Mouse (Mus musculus): ENCODE measurements around the gene Dmc1. TPM values are rescaled to one million over a fixed set of nuclear protein-coding genes. Genes with fewer than 3 reads are reported as not detected.

The Dmc1 gene
- total RNA-seq, 1 experiment: 6.4 TPM

GRCm38 (mm10) chr15:79607757-79608156, 2.8 kb upstream of the Dmc1 start:
- Histone ChIP-seq H3K9ac (ENCODE audit: insufficient read depth, low read depth, low read length, poor library complexity, severe bottlenecking) (no peak overlapping the region), H3K36me3 (ENCODE audit: control insufficient read depth, insufficient read depth, low read length, poor library complexity, severe bottlenecking) (peaks cover 4% of the 10 kb centered on the region; the same call in 1 of the 2 replicates), H3K4me1 (ENCODE audit: control insufficient read depth in 2 of 2, insufficient read depth in 2 of 2, low read length in 2 of 2, poor library complexity in 1 of 2) (peaks cover 2 to 4% of the 10 kb centered on the region in 2 experiments; a peak in 3 of 4 replicates), H3K9me3 (ENCODE audit: control insufficient read depth, insufficient read depth, low read depth, low read length) (no peaks in the 10 kb centered on the region), H3K4me3 (ENCODE audit: insufficient read depth in 1 of 2, low read depth in 1 of 2, low read length in 2 of 2, poor library complexity in 1 of 2, severe bottlenecking in 1 of 2) (no peak overlapping the region), H3K27ac (ENCODE audit: insufficient read depth, low read depth, low read length, poor library complexity, severe bottlenecking) (no peak overlapping the region)
- in situ Hi-C loops (cut with MboI; ENCODE audit: low sequenced_read_pairs in 2 of 2, unreplicated experiment in 2 of 2): no loop called here
- TF ChIP-seq ZC3H11A (IDR thresholded peaks at IDR 0.05; ENCODE audit: borderline replicate concordance, low read depth, low read length) (0 out of 2 replicates have a peak, but pooled peaks have one; percentile 5), CHD2 (IDR thresholded peaks at IDR 0.05; ENCODE audit: low read depth, low read length) (no peak)
- DNase-seq (ENCODE audit: low read depth, low spot score): no peak

DNA sequence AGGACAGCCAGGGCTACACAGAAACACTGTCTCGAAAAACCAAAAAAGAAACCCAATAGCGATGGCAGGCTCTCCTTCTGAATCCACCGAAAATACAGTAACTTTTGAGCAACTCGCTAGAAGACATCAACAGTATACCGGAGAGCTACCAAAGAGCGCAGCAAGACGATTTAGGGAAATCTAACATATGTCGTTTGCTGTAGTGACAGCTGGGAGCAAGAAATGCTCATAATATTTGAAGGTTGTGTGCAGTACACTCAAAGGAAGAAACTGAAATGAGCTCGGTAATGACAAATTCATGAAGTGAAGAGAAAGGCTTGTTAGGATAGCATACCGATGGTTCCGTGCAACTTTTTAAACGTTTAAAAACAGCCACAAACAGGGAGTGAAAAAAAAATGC, 1.3 kb upstream of the Dmc1 start:
- no peak for TF ChIP-seq CHD2 (IDR thresholded peaks at IDR 0.05; ENCODE audit: low read depth, low read length)
- TF ChIP-seq ZC3H11A (IDR thresholded peaks at IDR 0.05; ENCODE audit: borderline replicate concordance, low read depth, low read length): no peak
- no peak for TF ChIP-seq HCFC1 (IDR thresholded peaks at IDR 0.05; ENCODE audit: borderline replicate concordance, insufficient read depth, low read length)
- no peak for TF ChIP-seq ZNF384 (IDR thresholded peaks at IDR 0.05; ENCODE audit: low read depth, low read length)
- no peak for TF ChIP-seq MAFK (IDR thresholded peaks at IDR 0.05; ENCODE audit: insufficient read depth, low read depth, low read length)
- peaks cover 7% of the 10 kb centered on the region for H3K36me3 ChIP-seq (ENCODE audit: control insufficient read depth, insufficient read depth, low read length, poor library complexity, severe bottlenecking)
- no peak overlapping the region; the same call in 1 of the 2 replicates for H3K27ac ChIP-seq (ENCODE audit: insufficient read depth, low read depth, low read length, poor library complexity, severe bottlenecking)
- no peak for DNase-seq (ENCODE audit: low read depth, low spot score)
- H3K4me3 ChIP-seq (ENCODE audit: insufficient read depth in 1 of 2, low read depth in 1 of 2, low read length in 2 of 2, poor library complexity in 1 of 2, severe bottlenecking in 1 of 2): no peak overlapping the region
- no peaks in the 10 kb centered on the region for H3K9me3 ChIP-seq (ENCODE audit: control insufficient read depth, insufficient read depth, low read depth, low read length)
- in situ Hi-C loops (cut with MboI; ENCODE audit: low sequenced_read_pairs in 2 of 2, unreplicated experiment in 2 of 2): no loop called here
- no peak overlapping the region for H3K9ac ChIP-seq (ENCODE audit: insufficient read depth, low read depth, low read length, poor library complexity, severe bottlenecking)
- peaks cover 0 to 2% of the 10 kb centered on the region in 2 experiments; a peak in 2 of 4 replicates for H3K4me1 ChIP-seq (ENCODE audit: control insufficient read depth in 2 of 2, insufficient read depth in 2 of 2, low read length in 2 of 2, poor library complexity in 1 of 2)

- no peak overlapping the region for H3K9ac ChIP-seq (ENCODE audit: insufficient read depth, low read depth, low read length, poor library complexity, severe bottlenecking)
- in situ Hi-C loops (cut with MboI; ENCODE audit: low sequenced_read_pairs in 2 of 2, unreplicated experiment in 2 of 2): no loop called here
- H3K36me3 ChIP-seq (ENCODE audit: control insufficient read depth, insufficient read depth, low read length, poor library complexity, severe bottlenecking): peaks cover 11% of the 10 kb centered on the region
- no peak overlapping the region for H3K27ac ChIP-seq (ENCODE audit: insufficient read depth, low read depth, low read length, poor library complexity, severe bottlenecking)
- DNase-seq (ENCODE audit: low read depth, low spot score): no peak
- no peak overlapping the region for H3K4me3 ChIP-seq (ENCODE audit: insufficient read depth in 1 of 2, low read depth in 1 of 2, low read length in 2 of 2, poor library complexity in 1 of 2, severe bottlenecking in 1 of 2)
- H3K9me3 ChIP-seq (ENCODE audit: control insufficient read depth, insufficient read depth, low read depth, low read length): no peaks in the 10 kb centered on the region
- no peaks in the 10 kb centered on the region for H3K4me1 ChIP-seq (ENCODE audit: control insufficient read depth in 2 of 2, insufficient read depth in 2 of 2, low read length in 2 of 2, poor library complexity in 1 of 2)
- no peak for TF ChIP-seq CHD2 (IDR thresholded peaks at IDR 0.05; ENCODE audit: low read depth, low read length)
- no peak for TF ChIP-seq ZNF384 (IDR thresholded peaks at IDR 0.05; ENCODE audit: low read depth, low read length)
- no peak for TF ChIP-seq HCFC1 (IDR thresholded peaks at IDR 0.05; ENCODE audit: borderline replicate concordance, insufficient read depth, low read length)
- no peak for TF ChIP-seq ZC3H11A (IDR thresholded peaks at IDR 0.05; ENCODE audit: borderline replicate concordance, low read depth, low read length)
- TF ChIP-seq MAFK (IDR thresholded peaks at IDR 0.05; ENCODE audit: insufficient read depth, low read depth, low read length): no peak
Measured at GRCm38 (mm10) chr15:79600176-79600575, 4.7 kb downstream of the Dmc1 start.

GRCm38 (mm10) chr15:79598715-79599114, 6.2 kb downstream of the Dmc1 start:
- H3K36me3 ChIP-seq (ENCODE audit: control insufficient read depth, insufficient read depth, low read length, poor library complexity, severe bottlenecking): peaks cover 11% of the 10 kb centered on the region
- H3K9ac ChIP-seq (ENCODE audit: insufficient read depth, low read depth, low read length, poor library complexity, severe bottlenecking): no peak overlapping the region
- H3K27ac ChIP-seq (ENCODE audit: insufficient read depth, low read depth, low read length, poor library complexity, severe bottlenecking): no peak overlapping the region
- no peaks in the 10 kb centered on the region for H3K9me3 ChIP-seq (ENCODE audit: control insufficient read depth, insufficient read depth, low read depth, low read length)
- no peaks in the 10 kb centered on the region for H3K4me1 ChIP-seq (ENCODE audit: control insufficient read depth in 2 of 2, insufficient read depth in 2 of 2, low read length in 2 of 2, poor library complexity in 1 of 2)
- TF ChIP-seq HCFC1 (IDR thresholded peaks at IDR 0.05; ENCODE audit: borderline replicate concordance, insufficient read depth, low read length) (no peak), ZNF384 (IDR thresholded peaks at IDR 0.05; ENCODE audit: low read depth, low read length) (no peak), ZC3H11A (IDR thresholded peaks at IDR 0.05; ENCODE audit: borderline replicate concordance, low read depth, low read length) (no peak), MAFK (IDR thresholded peaks at IDR 0.05; ENCODE audit: insufficient read depth, low read depth, low read length) (no peak), CHD2 (IDR thresholded peaks at IDR 0.05; ENCODE audit: low read depth, low read length) (no peak)
- in situ Hi-C loops (cut with MboI; ENCODE audit: low sequenced_read_pairs in 2 of 2, unreplicated experiment in 2 of 2): no loop called here
- DNase-seq (ENCODE audit: low read depth, low spot score): no peak
- no peak overlapping the region for H3K4me3 ChIP-seq (ENCODE audit: insufficient read depth in 1 of 2, low read depth in 1 of 2, low read length in 2 of 2, poor library complexity in 1 of 2, severe bottlenecking in 1 of 2)

GRCm38 (mm10) chr15:79581581-79581980, 23.3 kb downstream of the Dmc1 start:
- Histone ChIP-seq H3K27ac (ENCODE audit: insufficient read depth, low read depth, low read length, poor library complexity, severe bottlenecking) (no peak overlapping the region), H3K4me1 (ENCODE audit: control insufficient read depth in 2 of 2, insufficient read depth in 2 of 2, low read length in 2 of 2, poor library complexity in 1 of 2) (no peaks in the 10 kb centered on the region), H3K9me3 (ENCODE audit: control insufficient read depth, insufficient read depth, low read depth, low read length) (peaks cover 19% of the 10 kb centered on the region), H3K9ac (ENCODE audit: insufficient read depth, low read depth, low read length, poor library complexity, severe bottlenecking) (no peak overlapping the region), H3K4me3 (ENCODE audit: insufficient read depth in 1 of 2, low read depth in 1 of 2, low read length in 2 of 2, poor library complexity in 1 of 2, severe bottlenecking in 1 of 2) (no peak overlapping the region), H3K36me3 (ENCODE audit: control insufficient read depth, insufficient read depth, low read length, poor library complexity, severe bottlenecking) (peaks cover 2% of the 10 kb centered on the region)
- TF ChIP-seq ZC3H11A (IDR thresholded peaks at IDR 0.05; ENCODE audit: borderline replicate concordance, low read depth, low read length) (no peak), CHD2 (IDR thresholded peaks at IDR 0.05; ENCODE audit: low read depth, low read length) (no peak)
- in situ Hi-C loops (cut with MboI; ENCODE audit: low sequenced_read_pairs in 2 of 2, unreplicated experiment in 2 of 2): no loop called here
- DNase-seq (ENCODE audit: low read depth, low spot score): no peak
